Mouse (Mus musculus): ENCODE measurements around the gene Col4a4. TPM values are rescaled to one million over a fixed set of nuclear protein-coding genes. Genes with fewer than 3 reads are reported as not detected.

The Col4a4 gene
- polyA plus RNA-seq, 1 experiment from 2014 or later = 0.24 TPM

GRCm38 (mm10) chr1:82475254-82475653 lies 111.4 kb downstream of the Col4a4 start:
- Histone ChIP-seq H3K36me3 (ENCODE audit: control insufficient read depth, insufficient read depth, low read length) (no peaks in the 10 kb centered on the region), H3K4me3 (ENCODE audit: low read depth, low read length) (no peak overlapping the region), H3K27me3 (ENCODE audit: control insufficient read depth, insufficient read depth, low read length) (no peaks in the 10 kb centered on the region), H3K9me3 (ENCODE audit: control insufficient read depth, low read length) (no peaks in the 10 kb centered on the region), H3K27ac (ENCODE audit: low read depth, low read length) (no peak overlapping the region), H3K9ac (replicated peaks; ENCODE audit: low read depth, low read length) (no peak overlapping the region), H3K4me2 (ENCODE audit: low read depth, low read length) (no peak overlapping the region), H3K4me1 (ENCODE audit: control insufficient read depth, insufficient read depth, low read length) (peaks cover 6% of the 10 kb centered on the region; the same call in 1 of the 2 replicates)
- ATAC-seq (ENCODE audit: low read depth) = no peak
- 34% methylated on average over 5 of the region's 5 CpGs for WGBS

GRCm38 (mm10) chr1:82474461-82474961 lies 112.1 kb downstream of the Col4a4 start:
- Histone ChIP-seq H3K27ac (ENCODE audit: low read depth, low read length) (no peak overlapping the region), H3K4me3 (ENCODE audit: low read depth, low read length) (no peak overlapping the region), H3K4me2 (ENCODE audit: low read depth, low read length) (no peak overlapping the region), H3K9me3 (ENCODE audit: control insufficient read depth, low read length) (no peaks in the 10 kb centered on the region), H3K9ac (replicated peaks; ENCODE audit: low read depth, low read length) (no peak overlapping the region), H3K27me3 (ENCODE audit: control insufficient read depth, insufficient read depth, low read length) (no peaks in the 10 kb centered on the region), H3K4me1 (ENCODE audit: control insufficient read depth, insufficient read depth, low read length) (peaks cover 6% of the 10 kb centered on the region; the same call in 1 of the 2 replicates), H3K36me3 (ENCODE audit: control insufficient read depth, insufficient read depth, low read length) (no peaks in the 10 kb centered on the region)
- 9% methylated on average over 4 of the region's 4 CpGs for WGBS
- peak; percentile 62 for ATAC-seq (ENCODE audit: low read depth)

- Histone ChIP-seq H3K4me2 (ENCODE audit: low read depth, low read length) (no peak overlapping the region), H3K27ac (ENCODE audit: low read depth, low read length) (no peak overlapping the region), H3K4me1 (ENCODE audit: control insufficient read depth, insufficient read depth, low read length) (peaks cover 6% of the 10 kb centered on the region; the same call in 1 of the 2 replicates), H3K4me3 (ENCODE audit: low read depth, low read length) (no peak overlapping the region), H3K36me3 (ENCODE audit: control insufficient read depth, insufficient read depth, low read length) (no peaks in the 10 kb centered on the region), H3K27me3 (ENCODE audit: control insufficient read depth, insufficient read depth, low read length) (no peaks in the 10 kb centered on the region), H3K9ac (replicated peaks; ENCODE audit: low read depth, low read length) (no peak overlapping the region), H3K9me3 (ENCODE audit: control insufficient read depth, low read length) (no peaks in the 10 kb centered on the region)
- ATAC-seq (ENCODE audit: low read depth) = no peak
Observed at GRCm38 (mm10) chr1:82473467-82473866, 113.2 kb downstream of the Col4a4 start.

- Histone ChIP-seq H3K9ac (replicated peaks; ENCODE audit: low read depth, low read length) (no peak overlapping the region), H3K36me3 (ENCODE audit: control insufficient read depth, insufficient read depth, low read length) (no peaks in the 10 kb centered on the region), H3K27me3 (ENCODE audit: control insufficient read depth, insufficient read depth, low read length) (no peaks in the 10 kb centered on the region), H3K9me3 (ENCODE audit: control insufficient read depth, low read length) (no peaks in the 10 kb centered on the region), H3K27ac (ENCODE audit: low read depth, low read length) (no peak overlapping the region), H3K4me1 (ENCODE audit: control insufficient read depth, insufficient read depth, low read length) (peaks cover 6% of the 10 kb centered on the region; the same call in 1 of the 2 replicates), H3K4me3 (ENCODE audit: low read depth, low read length) (no peak overlapping the region), H3K4me2 (ENCODE audit: low read depth, low read length) (no peak overlapping the region)
- WGBS = 93% methylated on average over 10 of the region's 10 CpGs
- ATAC-seq (ENCODE audit: low read depth) = no peak
Observed at GRCm38 (mm10) chr1:82470516-82471225, 116.0 kb downstream of the Col4a4 start.

- H3K27ac ChIP-seq (ENCODE audit: low read depth, low read length) = no peak overlapping the region
- H3K27me3 ChIP-seq (ENCODE audit: control insufficient read depth, insufficient read depth, low read length) = no peaks in the 10 kb centered on the region
- WGBS = 83% methylated on average over 6 of the region's 6 CpGs
- no peaks in the 10 kb centered on the region for H3K36me3 ChIP-seq (ENCODE audit: control insufficient read depth, insufficient read depth, low read length)
- no peak overlapping the region for H3K9ac ChIP-seq (replicated peaks; ENCODE audit: low read depth, low read length)
- H3K9me3 ChIP-seq (ENCODE audit: control insufficient read depth, low read length) = no peaks in the 10 kb centered on the region
- no peak overlapping the region for H3K4me2 ChIP-seq (ENCODE audit: low read depth, low read length)
- no peak overlapping the region for H3K4me3 ChIP-seq (ENCODE audit: low read depth, low read length)
- H3K4me1 ChIP-seq (ENCODE audit: control insufficient read depth, insufficient read depth, low read length) = no peaks in the 10 kb centered on the region
- ATAC-seq (ENCODE audit: low read depth) = no peak
Observed at GRCm38 (mm10) chr1:82468872-82469271, 117.8 kb downstream of the Col4a4 start.

GRCm38 (mm10) chr1:82465321-82465853 lies 121.3 kb downstream of the Col4a4 start:
- Histone ChIP-seq H3K4me1 (ENCODE audit: control insufficient read depth, insufficient read depth, low read length) (no peaks in the 10 kb centered on the region), H3K27ac (ENCODE audit: low read depth, low read length) (no peak overlapping the region), H3K36me3 (ENCODE audit: control insufficient read depth, insufficient read depth, low read length) (no peaks in the 10 kb centered on the region), H3K9me3 (ENCODE audit: control insufficient read depth, low read length) (no peaks in the 10 kb centered on the region), H3K27me3 (ENCODE audit: control insufficient read depth, insufficient read depth, low read length) (no peaks in the 10 kb centered on the region), H3K9ac (replicated peaks; ENCODE audit: low read depth, low read length) (no peak overlapping the region), H3K4me2 (ENCODE audit: low read depth, low read length) (no peak overlapping the region), H3K4me3 (ENCODE audit: low read depth, low read length) (no peak overlapping the region)
- WGBS = 46% methylated on average over 6 of the region's 6 CpGs
- ATAC-seq (ENCODE audit: low read depth) = no peak

GRCm38 (mm10) chr1:82461041-82461440 lies 125.6 kb downstream of the Col4a4 start:
- H3K4me3 ChIP-seq (ENCODE audit: low read depth, low read length) = no peak overlapping the region
- WGBS = 83% methylated on average over 4 of the region's 4 CpGs
- H3K4me1 ChIP-seq (ENCODE audit: control insufficient read depth, insufficient read depth, low read length) = no peaks in the 10 kb centered on the region
- H3K4me2 ChIP-seq (ENCODE audit: low read depth, low read length) = no peak overlapping the region
- ATAC-seq (ENCODE audit: low read depth) = no peak
- H3K9me3 ChIP-seq (ENCODE audit: control insufficient read depth, low read length) = no peaks in the 10 kb centered on the region
- H3K9ac ChIP-seq (replicated peaks; ENCODE audit: low read depth, low read length) = no peak overlapping the region
- no peaks in the 10 kb centered on the region for H3K27me3 ChIP-seq (ENCODE audit: control insufficient read depth, insufficient read depth, low read length)
- H3K36me3 ChIP-seq (ENCODE audit: control insufficient read depth, insufficient read depth, low read length) = no peaks in the 10 kb centered on the region
- H3K27ac ChIP-seq (ENCODE audit: low read depth, low read length) = no peak overlapping the region

GRCm38 (mm10) chr1:82459926-82460325 lies 126.7 kb downstream of the Col4a4 start:
- WGBS = 90% methylated on average over 2 of the region's 2 CpGs
- H3K36me3 ChIP-seq (ENCODE audit: control insufficient read depth, insufficient read depth, low read length) = no peaks in the 10 kb centered on the region
- H3K27me3 ChIP-seq (ENCODE audit: control insufficient read depth, insufficient read depth, low read length) = no peaks in the 10 kb centered on the region
- no peak overlapping the region for H3K9ac ChIP-seq (replicated peaks; ENCODE audit: low read depth, low read length)
- no peak overlapping the region for H3K4me2 ChIP-seq (ENCODE audit: low read depth, low read length)
- no peak for ATAC-seq (ENCODE audit: low read depth)
- H3K9me3 ChIP-seq (ENCODE audit: control insufficient read depth, low read length) = no peaks in the 10 kb centered on the region
- H3K4me3 ChIP-seq (ENCODE audit: low read depth, low read length) = no peak overlapping the region
- H3K4me1 ChIP-seq (ENCODE audit: control insufficient read depth, insufficient read depth, low read length) = no peaks in the 10 kb centered on the region
- H3K27ac ChIP-seq (ENCODE audit: low read depth, low read length) = no peak overlapping the region

- no peaks in the 10 kb centered on the region for H3K9me3 ChIP-seq (ENCODE audit: control insufficient read depth, low read length)
- no peaks in the 10 kb centered on the region for H3K27me3 ChIP-seq (ENCODE audit: control insufficient read depth, insufficient read depth, low read length)
- no peak for ATAC-seq (ENCODE audit: low read depth)
- H3K4me2 ChIP-seq (ENCODE audit: low read depth, low read length) = no peak overlapping the region
- no peaks in the 10 kb centered on the region for H3K4me1 ChIP-seq (ENCODE audit: control insufficient read depth, insufficient read depth, low read length)
- 81% methylated on average over 4 of the region's 4 CpGs for WGBS
- H3K27ac ChIP-seq (ENCODE audit: low read depth, low read length) = no peak overlapping the region
- H3K36me3 ChIP-seq (ENCODE audit: control insufficient read depth, insufficient read depth, low read length) = no peaks in the 10 kb centered on the region
- no peak overlapping the region for H3K9ac ChIP-seq (replicated peaks; ENCODE audit: low read depth, low read length)
- no peak overlapping the region for H3K4me3 ChIP-seq (ENCODE audit: low read depth, low read length)
Observed at GRCm38 (mm10) chr1:82459350-82459749, 127.3 kb downstream of the Col4a4 start.
